Comparison of ENCODE assay signal across 9 mouse cellular contexts in genomic region chr16:89817861-89818630, GRCm38 (mm10).
DNase-seq lines count a peak whose midpoint lies in the region; ATAC-seq and TF ChIP-seq lines count a peak whose summit lies in the region.
"Had no signal": no experiment of that assay in that cellular context is flagged by ENCODE, and none has a peak within 500 bp of the region (broad histone marks: within the 10 kb centered on the region; RNA-seq: fewer than 3 reads in every experiment).

No protein-coding gene starts in this region.

- WGBS in thymus, adult 2 months = 40% methylated on average over 38 of the region's 38 CpGs
- WGBS in neural tube, embryonic 13.5 days = 3% methylated on average over 38 of the region's 38 CpGs

- DNase-seq in cerebellum, postnatal 10 days = peak; percentile 43 to 44
- no peak for DNase-seq in cerebellum, adult 9-11 months
- DNase-seq in thymus, postnatal 4 days = peak; percentile 51
- DNase-seq in thymus, adult 2 months = no peak
- peak; percentile 35 for DNase-seq in kidney, postnatal 10 days
- no peak for DNase-seq in urinary bladder, adult 18-20 months (ENCODE audit: low spot score in 2 of 2)
- no peak for DNase-seq in thymus, postnatal 25 days

- TF ChIP-seq POLR2A in thymus, adult 2 months (IDR thresholded peaks at IDR 0.05; ENCODE audit: control insufficient read depth, extremely low read depth, insufficient read depth, low read length, poor library complexity) = no peak

- H3K9ac ChIP-seq in neural tube, embryonic 13.5 days = peak overlapping the region; percentile 57

- no peak for TF ChIP-seq CTCF in thymus, adult 2 months (IDR thresholded peaks at IDR 0.05; ENCODE audit: borderline replicate concordance, control insufficient read depth, extremely low read depth, insufficient read depth, low read length, poor library complexity)

- H3K27me3 ChIP-seq in thymus, adult 2 months (ENCODE audit: control insufficient read depth, insufficient read depth, low read length) = no peaks in the 10 kb centered on the region
- H3K27me3 ChIP-seq in neural tube, embryonic 13.5 days = peaks cover 24% of the 10 kb centered on the region

- no peak overlapping the region for H3K4me3 ChIP-seq in thymus, adult 2 months (ENCODE audit: control insufficient read depth, insufficient read depth, low read length)
- H3K4me3 ChIP-seq in neural tube, embryonic 13.5 days = peak overlapping the region; percentile 33
- H3K4me3 ChIP-seq: myocyte had no signal

- H3K4me2 ChIP-seq in neural tube, embryonic 13.5 days = peak overlapping the region; percentile 65

- peak; percentile 44; the same call in 1 of the 2 replicates for ATAC-seq in neural tube, embryonic 13.5 days (ENCODE audit: low read depth)

- H3K4me1 ChIP-seq in thymus, adult 2 months (replicated peaks; ENCODE audit: control insufficient read depth, insufficient read depth, low read length) = peaks cover 5% of the 10 kb centered on the region; the same call in 1 of the 2 replicates
- H3K4me1 ChIP-seq in neural tube, embryonic 13.5 days (replicated peaks) = peaks cover 36% of the 10 kb centered on the region

- H3K27ac ChIP-seq in thymus, adult 2 months (ENCODE audit: control insufficient read depth, insufficient read depth, low read length) = no peak overlapping the region
- H3K27ac ChIP-seq in neural tube, embryonic 13.5 days (replicated peaks) = no peak overlapping the region

- H3K36me3 ChIP-seq in thymus, adult 2 months (ENCODE audit: control insufficient read depth, insufficient read depth, low read length) = no peaks in the 10 kb centered on the region
- 0 out of 2 replicates have a peak, but pooled peaks cover 10% of the 10 kb centered on the region for H3K36me3 ChIP-seq in neural tube, embryonic 13.5 days

- no peaks in the 10 kb centered on the region for H3K9me3 ChIP-seq in neural tube, embryonic 13.5 days

Comparison
In these comparisons a context has a peak if more than half of its experiments do, and no peak if none do; other contexts are left out.
1. DNase-seq: peak in cerebellum, postnatal 10 days (2 of 2), thymus, postnatal 4 days (single experiment) and kidney, postnatal 10 days (single experiment); none in cerebellum, adult 9-11 months (single experiment), thymus, adult 2 months (single experiment), urinary bladder, adult 18-20 months (0 of 2) and thymus, postnatal 25 days (single experiment).